Mouse (Mus musculus): Measurements from ENCODE around the gene Tnpo3. TPM values are rescaled to one million over a fixed set of nuclear protein-coding genes. Genes with fewer than 3 reads are reported as not detected.

Gene Tnpo3
- 24.2 and 33.8 TPM in 2 replicates for polyA plus RNA-seq (2012; ENCODE audit: low replicate concordance)

DNA sequence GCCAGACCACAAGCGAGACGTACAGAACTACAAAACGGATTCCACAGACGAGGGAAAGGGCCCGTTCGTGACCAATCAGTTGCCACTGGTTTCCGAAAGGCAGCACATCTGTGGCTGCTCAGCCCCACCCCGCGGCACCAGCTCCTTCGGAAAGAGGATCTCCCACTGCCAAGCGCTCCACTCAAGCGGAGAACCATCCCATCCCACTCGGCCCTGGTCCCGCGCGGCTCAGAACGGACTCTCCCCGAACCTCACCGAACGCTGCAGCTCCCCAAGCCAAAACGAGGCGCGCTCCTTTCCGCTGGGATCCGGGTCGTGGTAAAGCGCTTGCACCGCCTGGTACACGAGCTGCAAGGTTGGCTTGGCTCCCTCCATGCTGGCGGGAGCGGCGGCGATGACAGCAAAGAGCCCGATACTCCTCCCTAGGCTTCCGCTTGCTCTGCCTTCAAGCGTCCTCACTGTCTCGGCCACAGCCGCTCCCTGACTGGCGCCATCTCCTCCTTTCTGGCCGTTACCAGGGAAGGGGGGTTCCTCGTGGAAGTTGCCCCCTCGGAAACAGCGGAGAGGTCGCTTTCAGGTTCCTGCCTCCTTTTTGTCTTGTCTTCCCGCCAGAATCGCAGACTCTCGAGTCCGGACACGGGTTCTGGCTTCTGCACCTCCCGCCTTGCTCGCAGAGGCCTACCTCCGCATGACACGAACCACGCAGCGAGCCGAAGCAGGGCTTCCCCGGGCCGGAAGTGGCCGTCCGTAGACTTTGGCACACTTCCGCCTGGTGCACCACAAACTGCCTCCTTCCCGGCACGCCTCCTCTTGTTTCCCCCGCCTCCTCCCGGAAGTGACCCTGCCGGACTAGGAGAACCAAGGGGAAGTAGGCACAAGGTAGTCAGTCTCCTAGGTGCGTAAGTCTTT lies at the start of gene Tnpo3:
Gene Tnpo3, minus strand, starts transcription at position 777 of the 909 bp plus-strand sequence.

DNA sequence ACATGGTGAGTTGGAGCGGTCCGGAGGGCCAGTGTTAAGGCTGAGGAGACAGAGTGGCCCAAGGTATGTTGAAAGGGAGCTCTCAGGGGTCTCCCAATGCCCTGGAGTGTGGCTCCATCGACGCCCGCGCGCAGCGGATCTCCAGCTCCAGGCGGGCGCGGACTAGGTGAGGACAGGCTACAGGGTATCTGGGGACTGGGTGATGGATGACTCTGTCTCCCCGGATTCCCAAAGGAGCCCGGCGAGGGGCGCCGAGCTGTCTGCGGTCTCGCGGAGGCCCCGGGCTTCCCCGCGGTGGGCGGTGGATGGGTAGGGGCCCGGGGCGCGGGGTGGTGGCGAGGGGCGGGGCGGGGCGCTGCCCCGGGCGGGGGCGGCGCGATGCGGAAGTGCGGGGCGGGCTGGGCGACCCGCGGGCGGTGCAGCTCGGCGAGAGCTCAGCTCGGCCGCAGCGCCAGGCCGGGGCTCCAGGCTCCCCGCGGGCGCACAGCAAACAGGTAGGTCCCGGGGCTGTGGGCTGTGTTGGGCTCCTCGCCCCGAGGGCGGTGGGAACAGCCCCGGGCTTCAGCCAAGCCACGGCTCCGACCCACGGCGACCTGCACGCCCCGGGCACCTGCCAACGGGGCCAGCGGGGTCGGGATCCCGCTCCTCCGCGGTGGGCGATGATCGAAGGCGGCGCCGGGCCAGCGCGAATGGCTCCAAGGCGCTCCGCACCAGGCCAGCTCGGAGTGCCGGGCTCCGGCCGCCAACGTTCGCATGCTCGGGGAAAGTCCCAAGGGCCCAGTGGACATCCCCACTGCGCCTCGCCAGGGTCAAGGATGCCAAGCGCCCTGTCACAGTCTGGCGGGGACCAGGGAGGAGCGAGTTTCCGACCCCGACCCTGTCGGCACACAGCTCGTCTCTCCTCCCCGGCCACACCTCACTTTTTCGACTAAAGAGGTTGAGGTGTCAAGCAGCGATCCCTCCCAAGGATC lies 83.1 kb downstream of the Tnpo3 start, which contains the start of gene Irf5:
Gene Irf5, plus strand, starts transcription at position 345 of the 971 bp plus-strand sequence.

DNA sequence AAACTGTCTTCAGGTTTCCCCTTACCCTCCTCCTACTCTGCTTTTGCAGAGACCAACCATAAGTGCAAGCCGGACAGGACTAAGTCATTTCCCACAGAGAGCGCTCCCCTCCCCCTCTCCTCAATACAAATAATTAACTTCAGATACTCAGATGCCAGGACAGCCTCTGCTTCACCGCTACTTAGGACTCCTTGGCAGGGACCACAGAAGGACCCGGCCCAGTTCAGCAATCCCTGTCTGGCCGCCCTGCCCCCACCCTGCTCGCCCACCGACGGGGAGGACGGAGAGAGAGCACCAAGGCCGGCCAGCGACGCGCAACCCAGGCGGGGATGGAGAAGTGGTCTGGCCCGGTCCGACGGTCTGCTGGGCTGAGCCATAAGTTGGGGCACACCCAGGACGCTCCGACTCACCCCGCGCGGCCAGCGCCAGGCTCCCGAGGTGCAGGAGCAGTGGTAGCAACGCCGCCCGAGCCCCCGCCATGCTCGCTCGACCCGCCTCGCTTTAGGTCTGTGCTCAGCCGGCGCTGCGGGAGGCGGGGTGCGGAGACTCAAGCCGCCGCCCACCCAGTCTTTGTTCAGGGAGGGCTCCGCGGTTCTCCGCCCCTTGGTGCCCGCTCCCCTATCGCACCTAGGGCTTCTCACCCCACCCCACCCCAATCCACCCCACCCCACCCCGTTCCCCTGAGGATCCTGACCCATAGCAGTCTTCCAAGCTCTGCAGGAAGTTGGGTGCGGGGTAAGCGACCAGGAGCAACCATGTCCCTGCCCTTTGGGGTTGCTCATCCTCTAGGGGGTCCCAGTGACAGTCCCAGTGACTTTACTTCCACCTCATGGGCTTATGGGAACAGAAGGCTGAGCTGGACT lies 102.0 kb downstream of the Tnpo3 start, which contains the start of gene Kcp:
Gene Kcp, minus strand, starts transcription at position 506 of the 863 bp plus-strand sequence.

Other genes starting within 250 kb of the Tnpo3 start
- gene Opn1sw, start 221.4 kb downstream of the Tnpo3 start, polyA plus RNA-seq (2012; ENCODE audit: low replicate concordance), result not detected in 2 replicates
- 0.17 and 0.56 TPM in 2 replicates for gene Ccdc136, start 213.6 kb downstream of the Tnpo3 start, polyA plus RNA-seq (2012; ENCODE audit: low replicate concordance)
- gene Flnc, start 176.6 kb downstream of the Tnpo3 start, polyA plus RNA-seq (2012; ENCODE audit: low replicate concordance), result 0.05 TPM in 1 of 2 replicates, not detected in the other
- 64.0 and 358 TPM in 2 replicates for gene Atp6v1f, start 142.2 kb downstream of the Tnpo3 start, polyA plus RNA-seq (2012; ENCODE audit: low replicate concordance)
- gene Atp6v1fnb, start 138.4 kb downstream of the Tnpo3 start, polyA plus RNA-seq (2012; ENCODE audit: low replicate concordance), result not detected in 2 replicates
- gene Kcp, start 101.9 kb downstream of the Tnpo3 start, polyA plus RNA-seq (2012; ENCODE audit: low replicate concordance), result 0.47 and 0.99 TPM in 2 replicates
- gene Irf5, start 83.3 kb downstream of the Tnpo3 start, polyA plus RNA-seq (2012; ENCODE audit: low replicate concordance), result 146 and 322 TPM in 2 replicates
- gene Tspan33, start 84.3 kb upstream of the Tnpo3 start, polyA plus RNA-seq (2012; ENCODE audit: low replicate concordance), result 8.7 and 41.4 TPM in 2 replicates
- 1.8 and 3.9 TPM in 2 replicates for gene Smo, start 125.6 kb upstream of the Tnpo3 start, polyA plus RNA-seq (2012; ENCODE audit: low replicate concordance)
- 14.3 and 82.2 TPM in 2 replicates for gene Ahcyl2, start 158.1 kb upstream of the Tnpo3 start, polyA plus RNA-seq (2012; ENCODE audit: low replicate concordance)